Mouse (Mus musculus) cerebellum, postnatal 36 days (tissue): Measurements from ENCODE around the gene Sun5.
"Not testable (repeated sequence)": the region's sequence is repeated elsewhere in the genome, so short reads cannot be mapped to it uniquely, and the experiment has no call there.

Experiments
- DNase-seq, 2 experiments: peaks; one replicate each; pipeline ENCODE4 v3.0.0; 2021 to 2022; ENCODE audit warnings: mixed read lengths in 2 of 2

The Sun5 gene

DNA sequence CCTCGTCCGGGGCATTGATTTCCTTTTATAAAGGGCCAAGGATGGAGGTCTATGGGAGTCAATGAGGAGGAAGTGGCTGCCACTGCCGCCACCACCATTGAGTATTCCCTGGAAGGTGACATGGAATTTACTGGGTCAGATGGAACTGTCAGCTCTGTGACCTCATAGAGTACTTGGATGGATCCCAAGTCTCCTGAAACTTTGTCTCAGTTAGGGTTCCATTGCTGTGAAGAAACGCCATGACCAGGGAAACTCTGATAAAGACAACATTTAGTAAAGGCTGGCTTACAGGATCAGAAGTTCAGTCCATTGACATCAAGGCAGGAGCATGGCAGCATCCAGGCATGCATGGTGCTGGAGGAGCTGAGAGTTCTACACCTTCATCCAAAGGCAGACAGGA lies at the start of gene Sun5:
TSS of gene Sun5 (minus strand) at position 101 of the 400 bp plus-strand sequence.
- DNase-seq = no peak

- DNase-seq = no peak
Measured at GRCm38 (mm10) chr2:153917930-153918329, 47.0 kb upstream of the Sun5 start, which contains the start of gene Bpifb3. TSS of gene Bpifb3 (plus strand) at chr2:153918230.

GRCm38 (mm10) chr2:153914151-153914550 lies 43.3 kb upstream of the Sun5 start:
- peak; percentile 12 to 16 for DNase-seq

DNA sequence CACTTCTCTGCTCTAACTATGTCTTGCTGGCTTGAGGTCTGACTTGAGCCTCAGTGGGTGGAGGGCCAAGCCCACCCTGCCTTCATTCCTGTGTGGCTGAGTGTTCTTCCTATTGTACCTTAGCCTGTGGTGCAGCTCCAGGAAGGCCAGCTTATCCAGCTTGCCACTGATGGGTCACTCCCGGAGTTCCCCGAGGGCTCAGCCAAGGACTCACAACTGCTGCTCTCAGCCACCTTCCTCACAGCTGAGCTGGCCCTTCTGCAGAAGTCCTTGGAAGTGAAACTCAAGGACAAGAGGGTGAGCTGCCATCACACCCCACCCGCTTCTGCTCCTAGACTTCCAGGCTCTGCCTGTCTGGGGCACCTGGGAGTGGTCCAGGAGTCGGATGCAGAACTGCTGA lies 35.7 kb upstream of the Sun5 start:
- DNase-seq = no peak

DNA sequence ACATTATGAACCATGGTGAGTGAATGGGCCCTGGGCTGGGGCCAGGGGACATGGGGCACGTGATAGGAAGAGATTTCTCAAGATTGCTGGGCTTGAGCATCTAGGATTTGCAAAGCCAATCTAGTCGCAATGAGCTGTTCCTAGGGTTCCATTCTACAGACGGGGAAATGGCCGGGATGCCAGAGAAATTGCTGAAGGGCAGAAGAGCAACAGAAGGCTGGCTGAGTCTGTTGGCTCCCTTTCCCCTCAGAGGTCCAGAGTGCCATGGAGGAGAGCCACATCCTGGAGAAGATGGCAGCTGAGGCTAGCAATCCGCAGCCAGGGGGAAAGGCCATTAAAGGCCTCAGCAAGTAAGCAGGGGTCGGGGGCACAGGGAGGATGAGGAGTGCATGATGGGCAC lies 31.8 kb upstream of the Sun5 start:
- peak; percentile 50 to 59 for DNase-seq

DNA sequence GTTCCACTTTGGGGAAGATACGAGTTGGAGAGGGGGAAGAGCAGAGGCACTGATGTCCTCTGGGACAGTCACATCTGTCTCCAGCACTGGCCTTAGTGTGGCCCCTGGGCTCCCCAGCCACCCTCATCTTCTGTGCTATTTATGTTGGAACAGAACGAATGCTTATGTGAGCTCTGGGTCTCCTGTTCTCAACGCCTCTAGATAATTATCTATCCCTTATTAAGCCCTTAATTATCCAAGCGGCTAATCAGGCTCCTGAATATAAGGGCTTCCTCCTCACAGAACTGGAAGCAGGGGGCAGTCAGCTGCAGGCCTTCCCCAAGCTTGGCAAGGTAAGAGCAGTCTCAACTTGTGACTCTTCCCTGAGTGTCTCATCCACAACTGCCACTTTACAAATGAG lies 29.2 kb upstream of the Sun5 start, which contains the start of gene Bpifb6:
TSS of gene Bpifb6 (plus strand) at position 301 of the 400 bp plus-strand sequence.
- DNase-seq = no peak

DNA sequence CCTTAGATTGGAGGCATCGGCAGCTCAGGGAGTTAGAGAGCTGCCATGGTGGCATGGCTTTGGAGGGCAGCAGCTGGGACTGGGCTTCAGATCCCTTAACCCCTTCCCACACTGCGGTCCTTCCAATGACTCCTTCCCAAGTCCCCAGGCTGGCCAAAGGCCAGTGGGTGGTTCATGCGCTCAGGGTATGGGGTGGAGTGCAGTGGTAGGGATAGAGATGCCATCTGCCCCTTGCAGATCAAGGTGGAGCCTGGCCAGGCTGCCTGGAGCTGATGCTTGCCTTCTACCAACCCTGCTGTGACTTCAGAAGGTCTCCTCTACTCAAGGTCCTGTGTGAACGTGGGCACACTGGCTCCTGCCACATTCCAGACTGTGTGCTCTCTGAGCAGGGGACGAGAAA lies 28.2 kb upstream of the Sun5 start:
- DNase-seq = peak in 1 of 2 experiments; percentile 25

DNA sequence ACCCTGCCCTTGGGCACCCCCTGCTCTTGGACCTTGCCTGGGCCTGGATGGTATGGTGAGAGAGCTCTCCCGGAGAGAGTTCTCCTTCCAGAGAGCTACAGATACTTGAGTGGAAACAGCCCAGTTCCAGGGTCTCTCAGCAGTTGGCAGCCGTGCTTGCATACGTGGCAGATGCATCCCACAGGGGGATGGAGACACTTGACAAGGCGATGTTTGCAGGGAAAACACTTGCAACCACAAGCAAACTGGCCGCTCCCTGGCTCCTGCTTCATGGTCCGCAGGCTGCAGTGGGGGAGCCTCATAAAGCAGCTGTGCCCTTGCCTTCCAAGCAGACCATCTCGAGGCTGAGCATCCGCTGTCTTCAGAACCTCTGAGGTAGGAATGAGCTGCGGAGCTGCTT lies 3.9 kb upstream of the Sun5 start, which contains the start of gene Bpifb2:
TSS of gene Bpifb2 (plus strand) at position 301 of the 400 bp plus-strand sequence.
- DNase-seq = no peak

GRCm38 (mm10) chr2:153861960-153862359 lies 8.9 kb downstream of the Sun5 start:
- DNase-seq = no peak

- no peak for DNase-seq
Measured at GRCm38 (mm10) chr2:153860715-153861114, 10.2 kb downstream of the Sun5 start.

DNA sequence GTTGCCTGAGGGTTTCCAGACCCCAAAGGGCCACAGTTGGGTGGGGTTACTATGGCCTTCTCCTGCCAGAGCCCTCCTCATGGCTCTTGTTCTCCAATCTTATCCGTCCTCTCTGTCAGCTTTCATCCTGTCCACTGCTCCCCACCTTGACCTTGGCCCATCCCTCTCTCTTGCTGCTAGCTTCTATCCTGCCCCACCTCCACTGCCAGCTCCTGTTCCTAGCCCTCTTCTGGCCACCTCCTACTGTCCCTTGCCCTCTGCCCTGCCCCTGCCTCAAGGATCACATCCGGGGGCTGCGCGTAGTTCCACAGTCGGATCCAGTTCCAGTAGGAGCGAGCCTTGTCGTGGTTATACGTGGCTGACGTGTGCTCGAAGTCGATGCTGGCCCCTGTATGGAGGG lies 10.6 kb downstream of the Sun5 start:
- no peak for DNase-seq

DNA sequence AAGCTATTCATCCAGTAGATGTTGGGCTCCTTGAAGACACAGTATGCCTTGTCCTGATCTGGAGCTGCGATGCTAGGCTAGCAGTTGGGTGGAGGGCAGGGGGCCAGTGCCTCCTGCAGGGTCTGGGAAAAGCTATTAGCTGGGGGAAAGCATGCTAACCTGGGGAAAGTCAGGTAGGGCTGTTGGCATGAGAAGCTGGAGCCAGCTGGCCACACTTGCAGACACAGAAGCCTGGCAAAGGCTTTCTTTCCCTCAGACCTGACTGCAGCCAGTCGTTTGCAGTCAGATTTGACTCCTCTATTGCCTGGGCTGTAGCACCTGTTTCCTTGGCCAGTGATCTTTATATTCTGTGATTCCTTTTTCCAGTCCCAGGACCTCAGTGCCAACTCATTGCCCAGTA lies 11.3 kb downstream of the Sun5 start:
- DNase-seq = peak; percentile 71 to 76

DNA sequence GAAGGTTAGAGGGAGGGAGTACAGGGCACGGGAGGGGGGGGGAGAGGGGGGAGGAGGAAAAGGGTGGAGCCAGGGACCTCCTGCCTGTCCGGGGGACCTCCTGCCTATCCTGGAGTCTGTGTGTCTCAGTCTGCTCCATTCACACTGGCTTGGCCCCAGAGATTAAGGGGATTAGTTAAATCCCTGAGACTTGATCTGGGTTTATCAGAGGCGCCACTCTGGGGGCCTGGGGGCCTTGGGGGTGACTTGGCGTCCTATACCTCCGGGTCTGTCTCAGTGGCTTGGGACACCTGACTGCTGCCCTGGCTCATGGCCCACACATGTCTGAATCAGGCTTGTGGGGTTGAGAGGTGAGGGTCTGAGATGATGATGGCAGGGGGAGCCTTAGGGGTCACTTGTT lies 17.3 kb downstream of the Sun5 start:
- no peak for DNase-seq

DNA sequence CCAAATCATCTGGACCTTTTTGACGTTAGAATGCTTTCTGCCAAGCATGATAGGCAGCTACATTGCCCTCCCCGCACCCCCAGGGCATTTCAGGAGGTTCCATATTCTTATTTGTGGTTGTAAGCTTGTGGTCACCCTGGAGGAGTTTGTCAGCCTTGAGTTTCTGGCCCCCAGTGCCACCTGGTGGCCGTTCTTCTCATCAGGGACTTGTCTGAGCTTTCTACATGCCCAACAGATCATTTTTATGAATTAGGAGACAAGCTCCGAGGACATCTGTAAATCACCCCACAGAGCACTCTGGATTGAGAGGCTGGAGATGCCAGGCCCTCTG lies 19.9 kb downstream of the Sun5 start:
- DNase-seq = peak; percentile 85 to 86

DNA sequence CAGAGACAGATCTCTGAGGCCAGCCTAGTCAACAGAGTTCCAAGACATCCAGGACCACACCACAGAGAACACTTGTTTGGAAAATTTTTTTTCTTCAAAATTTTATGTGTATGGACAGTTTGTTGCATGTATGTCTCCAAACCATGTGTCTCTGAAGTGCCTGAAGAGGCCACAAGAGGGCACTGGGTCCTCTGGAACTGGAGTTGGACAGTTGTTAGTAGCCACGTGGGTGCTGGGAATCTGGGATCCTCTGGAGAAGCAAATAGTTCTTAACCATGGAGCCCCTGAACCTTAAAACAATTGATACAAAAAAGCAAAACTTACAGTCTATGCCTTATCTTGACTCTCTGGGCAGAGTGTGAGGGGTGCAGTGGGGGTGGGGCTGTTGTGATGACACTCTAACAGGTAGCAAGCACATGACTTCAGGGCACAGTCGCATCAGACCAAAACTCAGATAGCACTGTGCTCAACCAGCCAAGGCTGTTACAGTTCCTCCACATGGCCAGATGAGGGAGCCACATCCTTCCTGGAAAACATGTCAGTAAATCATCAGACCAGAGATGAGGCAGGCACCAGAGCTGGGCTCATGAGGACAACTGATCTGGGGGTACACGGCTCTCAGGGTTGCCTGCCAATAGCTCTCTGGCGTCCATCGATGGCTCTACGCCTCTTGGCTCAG lies 20.4 kb downstream of the Sun5 start:
- peak; percentile 34 to 36 for DNase-seq

DNA sequence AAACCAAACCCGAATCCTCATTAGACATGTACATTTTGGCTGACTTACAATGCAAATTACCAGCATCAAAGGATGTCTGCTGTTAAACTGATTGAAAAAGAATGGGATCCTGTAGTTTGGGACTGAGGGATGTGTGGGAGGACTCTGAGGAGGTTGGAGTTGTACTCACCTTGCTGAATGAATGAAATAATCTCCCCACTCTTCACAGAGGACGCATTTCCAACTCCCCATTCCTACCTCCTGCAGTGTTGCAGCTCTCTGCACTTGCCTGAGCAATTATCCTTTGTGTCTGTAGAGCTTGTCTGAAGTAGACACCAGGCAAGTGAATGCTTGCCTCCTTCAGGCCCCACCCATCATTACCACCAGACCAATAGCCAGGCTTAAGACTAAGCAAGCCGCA lies 22.5 kb downstream of the Sun5 start:
- DNase-seq = no peak

- no peak for DNase-seq
Measured at GRCm38 (mm10) chr2:153842854-153843253, 28.0 kb downstream of the Sun5 start.

- no peak for DNase-seq
Measured at GRCm38 (mm10) chr2:153833291-153833690, 37.6 kb downstream of the Sun5 start.

DNA sequence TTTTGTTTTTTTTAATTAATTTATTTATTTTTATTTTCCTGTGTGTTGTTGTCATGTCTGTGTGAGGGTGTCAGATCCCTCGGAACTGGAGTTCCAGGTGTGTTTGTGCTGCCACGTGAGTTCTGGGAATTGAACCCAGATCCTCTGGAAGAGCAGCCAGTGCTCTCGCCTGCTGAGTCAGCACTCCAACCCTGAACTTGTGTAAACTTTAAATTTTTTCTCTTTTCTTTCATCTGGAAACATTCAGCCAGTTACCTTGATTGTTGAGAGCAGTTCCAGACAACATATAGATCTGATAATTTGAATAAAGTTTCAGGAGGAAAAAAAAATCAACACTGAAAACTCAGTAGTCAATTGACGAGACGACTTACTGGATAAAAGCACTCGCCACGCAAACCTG lies 42.2 kb downstream of the Sun5 start:
- DNase-seq = no peak

GRCm38 (mm10) chr2:153827171-153827830 lies 43.6 kb downstream of the Sun5 start:
- peak; percentile 75 to 76 for DNase-seq

GRCm38 (mm10) chr2:153825900-153826299 lies 45.0 kb downstream of the Sun5 start:
- DNase-seq = not testable (repeated sequence)

DNA sequence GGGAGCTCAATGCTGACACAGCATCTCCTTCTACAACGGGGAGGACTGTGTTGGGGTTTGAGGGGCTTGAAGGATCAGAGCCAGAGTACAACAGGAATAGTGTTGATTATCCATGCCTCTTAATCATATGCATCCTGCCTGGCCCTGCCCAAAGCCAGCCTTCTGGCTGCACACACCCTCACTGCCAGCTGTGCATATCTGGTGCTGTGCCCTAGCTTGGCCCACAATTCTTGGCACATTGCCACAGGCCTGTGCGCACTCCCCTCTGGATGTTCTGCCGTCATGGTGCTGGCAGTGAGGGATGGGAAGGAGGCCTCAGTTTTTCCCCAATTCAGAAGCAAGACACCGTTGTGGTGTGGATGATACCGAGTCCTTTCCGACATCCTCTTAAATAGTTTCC lies 46.3 kb downstream of the Sun5 start:
- DNase-seq = no peak

- DNase-seq = no peak
Measured at GRCm38 (mm10) chr2:153822005-153822543, 48.8 kb downstream of the Sun5 start.

GRCm38 (mm10) chr2:153809921-153810320 lies 61.0 kb downstream of the Sun5 start:
- peak in 1 of 2 experiments; percentile 13 for DNase-seq
